Mouse (Mus musculus) E14TG2a.4 (cell line): ENCODE data around the gene Zfp385c.

Experiments used
- CTCF ChIP-seq: conservative IDR thresholded peaks from 2 replicates; pipeline ENCODE4 v1.5.1; 2014; ENCODE audit warnings: low read length
- NANOG ChIP-seq: IDR thresholded peaks from 2 replicates; pipeline ENCODE4 v1.6.1; 2014; ENCODE audit warnings: borderline replicate concordance, low read length, mixed read lengths
- POU5F1 ChIP-seq: IDR thresholded peaks from 2 replicates; pipeline ENCODE4 v1.6.1; 2014; ENCODE audit warnings: low read length, borderline replicate concordance

DNA sequence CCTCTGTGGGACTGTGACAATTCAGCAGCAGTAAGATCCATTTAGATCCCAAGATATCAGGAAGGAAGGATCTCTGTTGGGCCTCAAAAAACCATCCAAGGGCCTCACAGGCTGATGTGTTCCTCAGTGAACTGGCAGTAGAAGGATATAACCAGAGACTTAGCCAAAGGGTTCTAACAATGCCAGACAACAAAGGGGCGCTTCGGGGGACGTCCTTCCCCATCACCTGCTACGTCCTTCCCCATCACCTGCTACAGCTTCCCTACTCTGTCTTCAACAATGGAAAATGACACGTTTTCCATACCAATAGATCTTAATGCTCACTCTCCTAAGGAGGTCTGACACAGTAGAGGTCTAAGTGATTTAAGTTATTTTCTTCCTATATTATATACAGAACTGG lies 75.9 kb downstream of the Zfp385c start:
- TF ChIP-seq CTCF (no peak), POU5F1 (no peak), NANOG (peak; percentile 74)
